Mouse (Mus musculus) midbrain, embryonic 13.5 days (tissue): Measurements from ENCODE around the gene Lipn. TPM values are rescaled to one million over a fixed set of nuclear protein-coding genes. Genes with fewer than 3 reads are reported as not detected.

Experiments
- ATAC-seq: fragments of 200-750 bp; cut with Nextera tagmentation; 2 replicates; pipeline ENCODE4 v1.8.0; 2017; ENCODE audit warnings: mild to moderate bottlenecking, moderate TSS enrichment, moderate library complexity
- H3K27ac ChIP-seq: fragments of 300-500 bp; sonication (generic); 2 replicates; pipeline ENCODE4 v1.5.1; 2015; ENCODE audit warnings: inconsistent platforms, mild to moderate bottlenecking, moderate library complexity
- H3K27me3 ChIP-seq: fragments of 300-500 bp; sonication (generic); 2 replicates; pipeline ENCODE4 v1.6.1; 2015; ENCODE audit warnings: mild to moderate bottlenecking, inconsistent platforms
- H3K36me3 ChIP-seq: fragments of 300-500 bp; sonication (generic); 2 replicates; pipeline ENCODE4 v1.6.1; 2015; ENCODE audit warnings: mild to moderate bottlenecking, inconsistent platforms
- H3K4me1 ChIP-seq: fragments of 300-500 bp; sonication (generic); replicated peaks from 2 replicates; pipeline ENCODE4 v1.6.1; 2015; ENCODE audit warnings: inconsistent platforms
- H3K4me2 ChIP-seq: fragments of 300-500 bp; sonication (generic); replicated peaks from 2 replicates; pipeline ENCODE4 v1.6.1; 2015; ENCODE audit warnings: moderate library complexity, mild to moderate bottlenecking, inconsistent platforms
- H3K4me3 ChIP-seq: fragments of 300-500 bp; sonication (generic); replicated peaks from 2 replicates; pipeline ENCODE4 v1.5.1; 2015; ENCODE audit warnings: mild to moderate bottlenecking, inconsistent platforms
- H3K9ac ChIP-seq: fragments of 300-500 bp; sonication (generic); replicated peaks from 2 replicates; pipeline ENCODE4 v1.6.1; 2015; ENCODE audit warnings: mild to moderate bottlenecking, inconsistent platforms
- H3K9me3 ChIP-seq: fragments of 300-500 bp; sonication (generic); 2 replicates; pipeline ENCODE4 v1.6.1; 2016; ENCODE audit warnings: mild to moderate bottlenecking, inconsistent platforms
- WGBS: fragments of 180-500 bp; shearing (Covaris S2); methylation state at CpG from one replicate; pipeline ENCODE4 v1.1.7; 2015; 5-methylcytosine and 5-hydroxymethylcytosine counted together
- microRNA-seq: library from miRNA; unstranded; fragments of <30 nt; microRNA quantifications from one replicate; pipeline ENCODE4, GENCODE M21; 2016
- polyA plus RNA-seq: library from polyadenylated mRNA; unstranded; fragments of >200 nt; fragmentation: Nextera tagmentation; extraction: Ambion mirVana; gene quantifications from 2 replicates; pipeline ENCODE4 v1.2.1, GENCODE M21; 2015

Lipn gene
- polyA plus RNA-seq, 1 experiment from 2014 or later = not detected

GRCm38 (mm10) chr19:34095381-34095780 is 28.2 kb downstream of the Lipn start:
- no peaks in the 10 kb centered on the region for H3K4me1 ChIP-seq
- no peak overlapping the region for H3K4me3 ChIP-seq
- no peak overlapping the region for H3K27ac ChIP-seq
- H3K27me3 ChIP-seq = no peaks in the 10 kb centered on the region
- H3K4me2 ChIP-seq = no peak overlapping the region
- 90% methylated on average over 5 of the region's 5 CpGs for WGBS
- H3K9me3 ChIP-seq = no peaks in the 10 kb centered on the region
- H3K36me3 ChIP-seq = no peaks in the 10 kb centered on the region
- H3K9ac ChIP-seq = no peak overlapping the region
- ATAC-seq = no peak

- no peaks in the 10 kb centered on the region for H3K27me3 ChIP-seq
- H3K9me3 ChIP-seq = no peaks in the 10 kb centered on the region
- H3K9ac ChIP-seq = no peak overlapping the region
- H3K27ac ChIP-seq = no peak overlapping the region
- whole genome bisulfite sequencing = 87% methylated on average over 1 of the region's 1 CpGs
- no peaks in the 10 kb centered on the region for H3K4me1 ChIP-seq
- no peaks in the 10 kb centered on the region for H3K36me3 ChIP-seq
- H3K4me2 ChIP-seq = no peak overlapping the region
- no peak for ATAC-seq
- no peak overlapping the region for H3K4me3 ChIP-seq
Measured at GRCm38 (mm10) chr19:34096228-34096627, 29.1 kb downstream of the Lipn start.

GRCm38 (mm10) chr19:34100633-34101032 is 33.5 kb downstream of the Lipn start, which contains the start of gene Lipm:
Gene Lipm (plus strand): TSS chr19:34100933.
- Histone ChIP-seq H3K36me3 (no peaks in the 10 kb centered on the region), H3K27ac (no peak within 1 kb of the TSS), H3K4me1 (no peaks in the 10 kb centered on the region), H3K27me3 (no peaks in the 10 kb centered on the region), H3K9ac (no peak within 1 kb of the TSS), H3K4me3 (no peak within 1 kb of the TSS), H3K4me2 (no peak within 1 kb of the TSS), H3K9me3 (no peaks in the 10 kb centered on the region)
- no peak for ATAC-seq
- 89% methylated on average over 4 of the region's 4 CpGs for WGBS

- ATAC-seq = no peak
- H3K9ac ChIP-seq = no peak overlapping the region
- no peaks in the 10 kb centered on the region for H3K4me1 ChIP-seq
- no peak overlapping the region for H3K4me2 ChIP-seq
- 93% methylated on average over 7 of the region's 7 CpGs for WGBS
- no peak overlapping the region for H3K27ac ChIP-seq
- H3K36me3 ChIP-seq = no peaks in the 10 kb centered on the region
- no peaks in the 10 kb centered on the region for H3K9me3 ChIP-seq
- H3K27me3 ChIP-seq = no peaks in the 10 kb centered on the region
- no peak overlapping the region for H3K4me3 ChIP-seq
Measured at GRCm38 (mm10) chr19:34101888-34102287, 34.7 kb downstream of the Lipn start.

GRCm38 (mm10) chr19:34104841-34105240 is 37.7 kb downstream of the Lipn start:
- no peak overlapping the region for H3K27ac ChIP-seq
- no peaks in the 10 kb centered on the region for H3K27me3 ChIP-seq
- no peaks in the 10 kb centered on the region for H3K9me3 ChIP-seq
- H3K4me1 ChIP-seq = no peaks in the 10 kb centered on the region
- H3K36me3 ChIP-seq = no peaks in the 10 kb centered on the region
- no peak for ATAC-seq
- no peak overlapping the region for H3K4me2 ChIP-seq
- WGBS = 87% methylated on average over 3 of the region's 3 CpGs
- no peak overlapping the region for H3K9ac ChIP-seq
- H3K4me3 ChIP-seq = no peak overlapping the region

GRCm38 (mm10) chr19:34119102-34119501 is 51.9 kb downstream of the Lipn start:
- 90% methylated on average over 1 of the region's 1 CpGs for WGBS
- ATAC-seq = no peak
- Histone ChIP-seq H3K4me2 (no peak overlapping the region), H3K4me3 (no peak overlapping the region), H3K9me3 (no peaks in the 10 kb centered on the region), H3K27ac (no peak overlapping the region), H3K36me3 (no peaks in the 10 kb centered on the region), H3K4me1 (no peaks in the 10 kb centered on the region), H3K9ac (no peak overlapping the region), H3K27me3 (no peaks in the 10 kb centered on the region)

GRCm38 (mm10) chr19:34119653-34120052 is 52.5 kb downstream of the Lipn start:
- ATAC-seq = no peak
- 84% methylated on average over 4 of the region's 4 CpGs for WGBS

GRCm38 (mm10) chr19:34120107-34120731 is 53.1 kb downstream of the Lipn start:
- H3K4me3 ChIP-seq = no peak overlapping the region

More at GRCm38 (mm10) chr19:34119653-34120052, 52.5 kb downstream of the Lipn start:
- no peaks in the 10 kb centered on the region for H3K27me3 ChIP-seq
- no peak overlapping the region for H3K4me2 ChIP-seq
- H3K9me3 ChIP-seq = no peaks in the 10 kb centered on the region
- no peaks in the 10 kb centered on the region for H3K4me1 ChIP-seq
- no peak overlapping the region for H3K9ac ChIP-seq
- H3K4me3 ChIP-seq = no peak overlapping the region
- no peaks in the 10 kb centered on the region for H3K36me3 ChIP-seq
- H3K27ac ChIP-seq = no peak overlapping the region

More at GRCm38 (mm10) chr19:34120107-34120731, 53.1 kb downstream of the Lipn start:
- Histone ChIP-seq H3K36me3 (no peaks in the 10 kb centered on the region), H3K27me3 (no peaks in the 10 kb centered on the region), H3K4me1 (no peaks in the 10 kb centered on the region), H3K9ac (no peak overlapping the region), H3K27ac (no peak overlapping the region), H3K9me3 (no peaks in the 10 kb centered on the region), H3K4me2 (no peak overlapping the region)
- ATAC-seq = no peak
- 68% methylated on average over 3 of the region's 3 CpGs for WGBS

Small RNA genes lying within 50 kb of the gene (microRNA-seq; reads per million reads assigned to microRNA genes)
- not detected for gene Gm23334

Other genes with a start within 250 kb of the Lipn start
- gene Lipf, start 106.2 kb upstream of the Lipn start, polyA plus RNA-seq = not detected in 2 replicates
- gene Lipk, start 59.1 kb upstream of the Lipn start, polyA plus RNA-seq = not detected in 2 replicates
- gene Lipm, start 33.6 kb downstream of the Lipn start, polyA plus RNA-seq = not detected in 2 replicates
- gene Ankrd22, start 98.7 kb downstream of the Lipn start, polyA plus RNA-seq = not detected in 2 replicates
- gene Stambpl1, start 124.9 kb downstream of the Lipn start, polyA plus RNA-seq = 5.1 and 5.9 TPM in 2 replicates
- 9.6 and 15.2 TPM in 2 replicates for gene Acta2, start 188.2 kb downstream of the Lipn start, polyA plus RNA-seq
- 0.51 and 0.53 TPM in 2 replicates for gene Fas, start 223.3 kb downstream of the Lipn start, polyA plus RNA-seq